Mouse (Mus musculus): Measurements from ENCODE around the gene Stpg2. TPM values are rescaled to one million over a fixed set of nuclear protein-coding genes. Genes with fewer than 3 reads are reported as not detected.

The Stpg2 gene
- polyA plus RNA-seq (2016; fragmentation: Nextera tagmentation; extraction: Ambion mirVana), result 0.08 and 0.09 TPM in 2 replicates

GRCm38 (mm10) chr3:139205444-139205998 lies at the start of gene Stpg2:
TSS of gene Stpg2 (plus strand) at chr3:139205694.
- H3K4me1 ChIP-seq, result peaks cover 11% of the 10 kb centered on the region; the same call in 1 of the 2 replicates
- H3K27me3 ChIP-seq (replicated peaks; ENCODE audit: low read depth, poor library complexity, severe bottlenecking), result peaks cover 25% of the 10 kb centered on the region
- peak; percentile 93 for DNase-seq (ENCODE audit: low spot score)
- H3K9me3 ChIP-seq, result no peaks in the 10 kb centered on the region
- H3K4me3 ChIP-seq, result peak within 1 kb of the TSS; percentile 71
- under 1% methylated on average over 49 of the region's 49 CpGs for WGBS
- H3K36me3 ChIP-seq (replicated peaks), result no peaks in the 10 kb centered on the region
- peak within 1 kb of the TSS; percentile 94 for H3K27ac ChIP-seq (replicated peaks)

DNA sequence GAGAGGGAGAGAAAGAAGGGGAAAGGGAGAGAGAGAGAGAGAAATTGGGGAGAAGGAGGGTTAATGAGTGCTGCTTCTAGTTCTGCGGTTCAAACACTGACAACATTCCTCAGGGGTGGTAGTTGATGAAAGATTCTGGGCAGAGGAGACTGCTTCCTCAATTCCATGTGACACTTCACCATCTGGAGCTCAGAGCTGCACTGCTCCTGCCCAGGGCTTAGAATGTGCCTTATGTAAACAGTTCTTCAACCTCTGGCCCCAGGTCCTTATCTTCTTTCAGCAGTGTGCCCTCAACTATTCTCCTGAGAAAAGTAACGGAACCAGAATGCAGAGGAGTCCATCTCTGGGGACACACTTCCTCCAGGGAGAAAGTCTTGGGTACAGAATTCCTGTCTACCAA lies 43.3 kb upstream of the Stpg2 start:
- Histone ChIP-seq H3K9me3 (no peaks in the 10 kb centered on the region), H3K4me1 (peaks cover 5% of the 10 kb centered on the region), H3K36me3 (replicated peaks) (no peaks in the 10 kb centered on the region), H3K27me3 (replicated peaks; ENCODE audit: low read depth, poor library complexity, severe bottlenecking) (no peaks in the 10 kb centered on the region), H3K4me3 (no peak overlapping the region), H3K27ac (replicated peaks) (no peak overlapping the region)
- DNase-seq (ENCODE audit: low spot score), result no peak
- 42% methylated on average over 2 of the region's 2 CpGs for WGBS

- DNase-seq (ENCODE audit: low spot score), result no peak
- H3K27me3 ChIP-seq (replicated peaks; ENCODE audit: low read depth, poor library complexity, severe bottlenecking), result no peaks in the 10 kb centered on the region
- no peaks in the 10 kb centered on the region for H3K9me3 ChIP-seq
- H3K36me3 ChIP-seq (replicated peaks), result no peaks in the 10 kb centered on the region
- H3K27ac ChIP-seq (replicated peaks), result no peak overlapping the region
- peaks cover 5% of the 10 kb centered on the region for H3K4me1 ChIP-seq
- WGBS, result 82% methylated on average over 4 of the region's 4 CpGs
- H3K4me3 ChIP-seq, result no peak overlapping the region
Measured at GRCm38 (mm10) chr3:139162658-139163057, 42.8 kb upstream of the Stpg2 start.

DNA sequence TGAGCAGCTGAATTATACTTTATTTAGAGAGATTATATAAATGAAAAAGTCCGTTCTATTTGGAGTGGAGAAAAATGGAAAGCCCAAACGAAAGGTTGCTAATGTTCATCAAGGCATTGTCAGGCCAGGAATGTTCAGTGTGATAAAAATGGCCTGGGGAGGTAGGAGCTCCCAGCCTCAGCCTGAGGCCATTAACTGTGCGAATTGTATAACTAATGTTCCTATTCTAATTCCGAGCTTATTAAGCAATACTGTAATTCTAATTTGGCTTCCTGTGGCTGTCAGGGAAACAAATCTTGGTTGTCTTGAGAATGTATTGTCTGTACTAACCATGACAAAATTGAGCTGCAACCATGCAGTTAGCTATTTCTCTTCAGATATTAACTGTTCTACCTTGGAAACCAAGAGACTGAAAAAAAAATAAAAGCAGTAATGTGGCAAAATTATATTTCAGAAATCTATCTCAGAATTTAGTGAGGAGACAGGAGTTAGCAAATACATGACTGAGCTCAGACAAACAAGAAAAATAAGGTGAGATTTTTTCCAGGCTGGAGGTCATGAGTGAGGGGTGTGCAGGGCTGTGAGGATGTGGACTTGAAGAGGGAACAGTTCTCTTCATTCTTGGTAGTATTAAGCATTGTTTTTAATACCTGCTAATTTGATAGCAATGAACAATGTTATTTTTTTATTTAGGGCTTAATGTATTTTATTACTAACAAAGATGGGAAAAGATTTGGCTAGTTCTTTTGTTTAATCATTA lies 36.8 kb upstream of the Stpg2 start:
- WGBS, result 74% methylated on average over 4 of the region's 4 CpGs
- Histone ChIP-seq H3K4me1 (no peaks in the 10 kb centered on the region), H3K4me3 (no peak overlapping the region), H3K9me3 (no peaks in the 10 kb centered on the region), H3K27ac (replicated peaks) (no peak overlapping the region), H3K27me3 (replicated peaks; ENCODE audit: low read depth, poor library complexity, severe bottlenecking) (no peaks in the 10 kb centered on the region), H3K36me3 (replicated peaks) (no peaks in the 10 kb centered on the region)
- no peak for DNase-seq (ENCODE audit: low spot score)

- no peaks in the 10 kb centered on the region for H3K4me1 ChIP-seq
- no peaks in the 10 kb centered on the region for H3K27me3 ChIP-seq (replicated peaks; ENCODE audit: low read depth, poor library complexity, severe bottlenecking)
- no peaks in the 10 kb centered on the region for H3K9me3 ChIP-seq
- H3K36me3 ChIP-seq (replicated peaks), result no peaks in the 10 kb centered on the region
- DNase-seq (ENCODE audit: low spot score), result no peak
- WGBS, result 80% methylated on average over 1 of the region's 1 CpGs
- no peak overlapping the region for H3K4me3 ChIP-seq
- H3K27ac ChIP-seq (replicated peaks), result no peak overlapping the region
Measured at GRCm38 (mm10) chr3:139169740-139170139, 35.8 kb upstream of the Stpg2 start.

DNA sequence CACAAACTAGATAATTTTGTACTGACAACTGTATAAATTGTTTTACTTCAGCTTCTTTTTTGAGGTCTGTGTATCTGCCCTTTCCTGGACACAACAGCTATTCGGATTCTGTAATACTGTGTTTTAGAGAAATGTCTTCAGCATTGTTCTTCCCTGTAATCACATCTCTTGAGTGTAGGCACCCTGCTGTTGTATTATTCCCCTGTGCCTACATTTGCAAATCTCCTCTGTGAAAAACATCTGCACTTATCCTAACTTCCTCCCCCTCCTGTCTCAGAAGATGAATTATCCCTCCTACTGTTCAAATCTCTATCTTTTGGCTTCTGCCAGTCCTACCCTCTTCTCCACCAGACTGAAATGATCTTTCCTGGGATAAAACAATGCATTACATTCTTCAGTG lies 28.6 kb upstream of the Stpg2 start:
- no peak overlapping the region for H3K27ac ChIP-seq (replicated peaks)
- 63% methylated on average over 1 of the region's 1 CpGs for WGBS
- H3K4me3 ChIP-seq, result no peak overlapping the region
- DNase-seq (ENCODE audit: low spot score), result no peak
- no peaks in the 10 kb centered on the region for H3K4me1 ChIP-seq
- H3K9me3 ChIP-seq, result no peaks in the 10 kb centered on the region
- no peaks in the 10 kb centered on the region for H3K36me3 ChIP-seq (replicated peaks)
- H3K27me3 ChIP-seq (replicated peaks; ENCODE audit: low read depth, poor library complexity, severe bottlenecking), result no peaks in the 10 kb centered on the region

- Histone ChIP-seq H3K36me3 (replicated peaks) (no peaks in the 10 kb centered on the region), H3K27me3 (replicated peaks; ENCODE audit: low read depth, poor library complexity, severe bottlenecking) (no peaks in the 10 kb centered on the region), H3K4me1 (no peaks in the 10 kb centered on the region), H3K27ac (replicated peaks) (no peak overlapping the region), H3K4me3 (no peak overlapping the region), H3K9me3 (no peaks in the 10 kb centered on the region)
- 79% methylated on average over 1 of the region's 1 CpGs for WGBS
- DNase-seq (ENCODE audit: low spot score), result no peak
Measured at GRCm38 (mm10) chr3:139191541-139191940, 14.0 kb upstream of the Stpg2 start.

GRCm38 (mm10) chr3:139193917-139194316 lies 11.6 kb upstream of the Stpg2 start:
- H3K4me1 ChIP-seq, result no peaks in the 10 kb centered on the region
- no peaks in the 10 kb centered on the region for H3K27me3 ChIP-seq (replicated peaks; ENCODE audit: low read depth, poor library complexity, severe bottlenecking)
- no peak overlapping the region for H3K4me3 ChIP-seq
- no peaks in the 10 kb centered on the region for H3K9me3 ChIP-seq
- H3K27ac ChIP-seq (replicated peaks), result no peak overlapping the region
- no peaks in the 10 kb centered on the region for H3K36me3 ChIP-seq (replicated peaks)
- no peak for DNase-seq (ENCODE audit: low spot score)

DNA sequence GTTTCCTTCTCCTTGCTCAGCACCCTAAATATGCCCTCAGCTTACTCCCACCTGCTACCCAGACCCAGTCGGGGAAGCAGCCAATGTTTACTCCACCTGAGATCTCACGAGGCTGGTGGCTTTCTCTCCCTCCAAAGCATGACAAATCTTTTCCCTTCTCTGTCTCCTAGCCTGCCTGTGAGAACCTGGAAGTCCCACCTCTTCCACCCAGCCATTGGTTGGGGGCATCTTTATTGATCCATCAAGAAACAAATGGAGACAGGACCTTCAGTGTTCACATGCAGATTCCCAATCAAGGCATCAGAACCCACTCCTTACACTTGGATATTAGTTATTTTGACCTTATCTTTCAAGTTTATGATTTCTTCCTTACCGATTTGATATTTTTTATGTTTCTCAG lies 7.1 kb upstream of the Stpg2 start:
- Histone ChIP-seq H3K9me3 (no peaks in the 10 kb centered on the region), H3K27me3 (replicated peaks; ENCODE audit: low read depth, poor library complexity, severe bottlenecking) (peaks cover 19% of the 10 kb centered on the region)

GRCm38 (mm10) chr3:139200324-139200723 lies 5.2 kb upstream of the Stpg2 start:
- Histone ChIP-seq H3K36me3 (replicated peaks) (no peaks in the 10 kb centered on the region), H3K9me3 (no peaks in the 10 kb centered on the region), H3K4me1 (peaks cover 5% of the 10 kb centered on the region; the same call in 1 of the 2 replicates), H3K4me3 (no peak overlapping the region), H3K27ac (replicated peaks) (no peak overlapping the region), H3K27me3 (replicated peaks; ENCODE audit: low read depth, poor library complexity, severe bottlenecking) (peaks cover 32% of the 10 kb centered on the region)
- WGBS, result 74% methylated on average over 3 of the region's 3 CpGs
- no peak for DNase-seq (ENCODE audit: low spot score)

More for the DNA sequence above, 7.1 kb upstream of the Stpg2 start:
- H3K4me3 ChIP-seq, result no peak overlapping the region
- H3K27ac ChIP-seq (replicated peaks), result no peak overlapping the region
- 64% methylated on average over 3 of the region's 3 CpGs for WGBS
- H3K4me1 ChIP-seq, result no peaks in the 10 kb centered on the region
- DNase-seq (ENCODE audit: low spot score), result no peak
- no peaks in the 10 kb centered on the region for H3K36me3 ChIP-seq (replicated peaks)

DNA sequence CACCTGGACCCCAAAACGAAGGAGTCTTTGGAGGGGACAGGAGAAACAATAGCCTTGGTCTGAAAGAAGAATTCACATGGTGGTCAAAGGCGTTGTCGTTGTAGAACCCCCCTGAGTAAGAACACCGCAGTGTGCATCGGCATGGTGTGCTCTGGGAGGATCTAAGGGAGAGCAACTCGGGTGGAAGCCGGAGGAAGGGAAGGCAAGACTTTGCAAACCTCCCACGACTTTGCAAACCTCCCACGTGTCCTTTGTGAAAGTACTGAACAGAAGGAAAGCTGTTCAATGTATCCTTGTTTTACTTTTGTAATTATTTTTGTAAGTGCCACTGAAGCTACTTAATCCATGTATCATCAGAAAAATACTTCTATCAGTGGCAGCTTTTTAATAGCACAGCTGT lies 11.5 kb downstream of the Stpg2 start:
- no peaks in the 10 kb centered on the region for H3K36me3 ChIP-seq (replicated peaks)
- no peaks in the 10 kb centered on the region for H3K9me3 ChIP-seq
- no peak overlapping the region for H3K27ac ChIP-seq (replicated peaks)
- H3K4me1 ChIP-seq, result no peaks in the 10 kb centered on the region
- DNase-seq (ENCODE audit: low spot score), result no peak
- no peaks in the 10 kb centered on the region for H3K27me3 ChIP-seq (replicated peaks; ENCODE audit: low read depth, poor library complexity, severe bottlenecking)
- 68% methylated on average over 9 of the region's 9 CpGs for WGBS
- H3K4me3 ChIP-seq, result no peak overlapping the region

- Histone ChIP-seq H3K27me3 (replicated peaks; ENCODE audit: low read depth, poor library complexity, severe bottlenecking) (no peaks in the 10 kb centered on the region), H3K27ac (replicated peaks) (no peak overlapping the region), H3K4me1 (no peaks in the 10 kb centered on the region), H3K4me3 (no peak overlapping the region), H3K9me3 (no peaks in the 10 kb centered on the region), H3K36me3 (replicated peaks) (no peaks in the 10 kb centered on the region)
- WGBS, result 82% methylated on average over 3 of the region's 3 CpGs
- no peak for DNase-seq (ENCODE audit: low spot score)
Measured at GRCm38 (mm10) chr3:139225123-139225522, 19.6 kb downstream of the Stpg2 start.

DNA sequence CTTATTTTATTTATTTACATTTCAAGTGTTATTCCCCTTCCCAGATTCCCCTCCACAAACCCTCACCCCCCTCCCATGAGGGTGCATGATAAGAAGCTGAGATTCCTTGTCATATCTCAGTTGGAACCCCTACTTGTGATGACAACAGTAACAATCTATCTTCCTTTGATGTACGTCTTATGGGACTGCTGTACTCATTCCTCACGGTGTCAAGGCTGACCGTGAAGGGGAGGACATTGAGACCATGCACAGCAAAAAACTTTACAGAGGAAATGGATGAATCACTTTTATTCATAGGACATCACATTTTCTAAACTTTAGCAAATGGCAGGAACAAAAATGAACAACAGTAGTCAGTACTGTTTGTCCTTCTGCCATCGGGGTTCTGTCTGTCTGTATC lies 21.3 kb downstream of the Stpg2 start:
- no peak overlapping the region for H3K27ac ChIP-seq (replicated peaks)
- 85% methylated on average over 4 of the region's 4 CpGs for WGBS
- no peaks in the 10 kb centered on the region for H3K27me3 ChIP-seq (replicated peaks; ENCODE audit: low read depth, poor library complexity, severe bottlenecking)
- no peaks in the 10 kb centered on the region for H3K4me1 ChIP-seq
- no peak overlapping the region for H3K4me3 ChIP-seq
- no peaks in the 10 kb centered on the region for H3K9me3 ChIP-seq
- H3K36me3 ChIP-seq (replicated peaks), result no peaks in the 10 kb centered on the region
- no peak for DNase-seq (ENCODE audit: low spot score)

Measured in embryonic facial prominence, embryonic 10.5 days (tissue).